Mouse (Mus musculus) heart, postnatal 0 days (tissue): ENCODE data around the gene Txnip.

ENCODE experiments used
- CTCF ChIP-seq: IDR thresholded peaks from 2 replicates; pipeline ENCODE4 v1.5.1; 2016; ENCODE audit warnings: antibody characterized with exemption, control low read depth, low read depth
- EP300 ChIP-seq: IDR thresholded peaks from 2 replicates; pipeline ENCODE4 v1.6.1; 2016; ENCODE audit warnings: antibody characterized with exemption, low read depth

DNA sequence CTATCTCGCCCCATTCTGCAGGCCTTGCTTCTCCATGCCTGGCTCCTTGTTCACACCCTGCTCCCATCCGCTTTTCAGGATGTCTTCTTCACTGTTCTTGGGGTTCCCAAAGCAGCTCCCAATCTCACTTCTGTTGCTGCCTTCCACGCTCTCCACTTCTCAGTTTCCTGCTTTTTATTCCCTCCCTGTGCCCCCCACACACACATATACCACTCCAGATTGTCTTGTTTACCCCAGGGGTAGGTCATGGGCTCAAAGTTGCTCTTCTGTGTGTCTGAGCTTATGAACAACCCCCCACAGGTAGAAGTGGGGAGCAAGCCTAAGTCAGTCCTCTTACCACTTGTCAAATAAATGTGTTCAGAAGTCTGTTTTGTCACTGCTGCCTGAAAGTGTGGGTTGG, 41.7 kb downstream of the Txnip start:
- TF ChIP-seq CTCF = no peak
- TF ChIP-seq EP300 = no peak
